Mouse (Mus musculus) limb, embryonic 10.5 days (tissue): ENCODE measurements at regions not wholly inside any gene's neighbourhood (a gene's known extent, or its start where the extent isn't known, plus 50 kb on each side); places are given as distances from the start of the nearest gene placed in this dataset.

ENCODE experiments used
- DNase-seq: peaks from one replicate; pipeline ENCODE4 v3.0.0-alpha.2; 2017; ENCODE audit warnings: low spot score
- H3K27ac ChIP-seq: fragments of 300-500 bp; sonication (generic); 2 replicates; pipeline ENCODE4 v1.5.1; 2016; ENCODE audit warnings: mild to moderate bottlenecking
- H3K27me3 ChIP-seq: fragments of 300-500 bp; sonication (generic); 2 replicates; pipeline ENCODE4 v1.6.1; 2016; ENCODE audit warnings: low read depth, mild to moderate bottlenecking; ENCODE audit not compliant: poor library complexity, severe bottlenecking
- H3K36me3 ChIP-seq: fragments of 300-500 bp; sonication (generic); 2 replicates; pipeline ENCODE4 v1.6.1; 2016; ENCODE audit warnings: mild to moderate bottlenecking, moderate library complexity
- H3K4me1 ChIP-seq: fragments of 300-500 bp; sonication (generic); 2 replicates; pipeline ENCODE4 v1.6.1; 2016
- H3K4me3 ChIP-seq: fragments of 300-500 bp; sonication (generic); 2 replicates; pipeline ENCODE4 v1.5.1; 2016; ENCODE audit warnings: mild to moderate bottlenecking, moderate library complexity
- H3K9me3 ChIP-seq: fragments of 300-500 bp; sonication (generic); replicated peaks from 2 replicates; pipeline ENCODE4 v1.6.1; 2016; ENCODE audit warnings: mild to moderate bottlenecking
- WGBS: fragments of 180-500 bp; shearing (Covaris S2); methylation state at CpG from one replicate; pipeline ENCODE4 v1.1.7; 2016; 5-methylcytosine and 5-hydroxymethylcytosine counted together

- WGBS, result 61% methylated on average over 2 of the region's 2 CpGs
- H3K4me1 ChIP-seq, result no peaks in the 10 kb centered on the region
These were observed 338.4 kb downstream of the Gm21750 start for GRCm38 (mm10) chr14:73999409-73999909.

GRCm38 (mm10) chr14:74006911-74007310 lies 345.9 kb downstream of the Gm21750 start:
- DNase-seq, result no peak
- no peaks in the 10 kb centered on the region for H3K9me3 ChIP-seq
- no peak overlapping the region for H3K27ac ChIP-seq
- no peak overlapping the region for H3K4me3 ChIP-seq
- no peaks in the 10 kb centered on the region for H3K27me3 ChIP-seq
- H3K36me3 ChIP-seq, result no peaks in the 10 kb centered on the region
- H3K4me1 ChIP-seq, result no peaks in the 10 kb centered on the region
- WGBS, result 82% methylated on average over 4 of the region's 4 CpGs

More at GRCm38 (mm10) chr14:73999409-73999909, 338.4 kb downstream of the Gm21750 start:
- Histone ChIP-seq H3K27ac (no peak overlapping the region), H3K9me3 (no peaks in the 10 kb centered on the region), H3K27me3 (no peaks in the 10 kb centered on the region), H3K36me3 (no peaks in the 10 kb centered on the region), H3K4me3 (no peak overlapping the region)
- DNase-seq, result no peak

GRCm38 (mm10) chr14:74011555-74011954 lies 350.5 kb downstream of the Gm21750 start:
- no peak for DNase-seq
- 82% methylated on average over 1 of the region's 1 CpGs for WGBS

GRCm38 (mm10) chr14:74019421-74019820 lies 358.4 kb downstream of the Gm21750 start:
- Histone ChIP-seq H3K36me3 (no peaks in the 10 kb centered on the region), H3K9me3 (no peaks in the 10 kb centered on the region), H3K27me3 (no peaks in the 10 kb centered on the region), H3K4me3 (no peak overlapping the region), H3K27ac (no peak overlapping the region), H3K4me1 (no peaks in the 10 kb centered on the region)
- 85% methylated on average over 2 of the region's 2 CpGs for WGBS
- no peak for DNase-seq

More at GRCm38 (mm10) chr14:74011555-74011954, 350.5 kb downstream of the Gm21750 start:
- H3K27ac ChIP-seq, result no peak overlapping the region
- no peak overlapping the region for H3K4me3 ChIP-seq
- H3K9me3 ChIP-seq, result no peaks in the 10 kb centered on the region
- H3K27me3 ChIP-seq, result no peaks in the 10 kb centered on the region
- H3K36me3 ChIP-seq, result no peaks in the 10 kb centered on the region
- no peaks in the 10 kb centered on the region for H3K4me1 ChIP-seq

GRCm38 (mm10) chr14:74047009-74047694 lies 386.1 kb downstream of the Gm21750 start:
- no peaks in the 10 kb centered on the region for H3K27me3 ChIP-seq
- H3K36me3 ChIP-seq, result no peaks in the 10 kb centered on the region
- 27% methylated on average over 5 of the region's 5 CpGs for WGBS
- H3K9me3 ChIP-seq, result no peaks in the 10 kb centered on the region
- H3K4me1 ChIP-seq, result peaks cover 11% of the 10 kb centered on the region
- no peak overlapping the region for H3K27ac ChIP-seq
- peak; percentile 30 for DNase-seq
- no peak overlapping the region for H3K4me3 ChIP-seq

GRCm38 (mm10) chr14:74047695-74048280 lies 386.8 kb downstream of the Gm21750 start:
- H3K27ac ChIP-seq, result no peak overlapping the region
- WGBS, result 82% methylated on average over 6 of the region's 6 CpGs

GRCm38 (mm10) chr14:74048386-74048785 lies 387.4 kb downstream of the Gm21750 start:
- DNase-seq, result no peak
- 88% methylated on average over 3 of the region's 3 CpGs for WGBS
- Histone ChIP-seq H3K27me3 (no peaks in the 10 kb centered on the region), H3K4me1 (peaks cover 11% of the 10 kb centered on the region), H3K4me3 (no peak overlapping the region), H3K27ac (no peak overlapping the region), H3K9me3 (no peaks in the 10 kb centered on the region), H3K36me3 (no peaks in the 10 kb centered on the region)

More at GRCm38 (mm10) chr14:74047695-74048280, 386.8 kb downstream of the Gm21750 start:
- Histone ChIP-seq H3K4me3 (no peak overlapping the region), H3K9me3 (no peaks in the 10 kb centered on the region), H3K4me1 (peaks cover 11% of the 10 kb centered on the region), H3K27me3 (no peaks in the 10 kb centered on the region), H3K36me3 (no peaks in the 10 kb centered on the region)
- DNase-seq, result no peak

GRCm38 (mm10) chr14:74066051-74066450 lies 405.0 kb downstream of the Gm21750 start:
- Histone ChIP-seq H3K4me1 (no peaks in the 10 kb centered on the region), H3K36me3 (no peaks in the 10 kb centered on the region), H3K27me3 (no peaks in the 10 kb centered on the region), H3K27ac (no peak overlapping the region), H3K4me3 (no peak overlapping the region), H3K9me3 (no peaks in the 10 kb centered on the region)
- no peak for DNase-seq

GRCm38 (mm10) chr14:74093016-74093415 lies 432.0 kb downstream of the Gm21750 start:
- no peaks in the 10 kb centered on the region for H3K27me3 ChIP-seq
- H3K4me3 ChIP-seq, result no peak overlapping the region
- WGBS, result 67% methylated on average over 2 of the region's 2 CpGs
- no peaks in the 10 kb centered on the region for H3K36me3 ChIP-seq
- no peak for DNase-seq
- no peak overlapping the region for H3K27ac ChIP-seq
- H3K4me1 ChIP-seq, result no peaks in the 10 kb centered on the region
- H3K9me3 ChIP-seq, result no peaks in the 10 kb centered on the region

GRCm38 (mm10) chr14:74099696-74100095 lies 438.7 kb downstream of the Gm21750 start:
- H3K9me3 ChIP-seq, result no peaks in the 10 kb centered on the region
- no peaks in the 10 kb centered on the region for H3K27me3 ChIP-seq
- no peak overlapping the region for H3K4me3 ChIP-seq
- 93% methylated on average over 4 of the region's 4 CpGs for WGBS
- no peak for DNase-seq
- H3K27ac ChIP-seq, result no peak overlapping the region
- no peaks in the 10 kb centered on the region for H3K4me1 ChIP-seq
- no peaks in the 10 kb centered on the region for H3K36me3 ChIP-seq

GRCm38 (mm10) chr14:74112603-74113002 lies 451.6 kb downstream of the Gm21750 start:
- no peaks in the 10 kb centered on the region for H3K27me3 ChIP-seq
- no peak overlapping the region for H3K4me3 ChIP-seq
- no peaks in the 10 kb centered on the region for H3K36me3 ChIP-seq
- no peaks in the 10 kb centered on the region for H3K9me3 ChIP-seq
- H3K4me1 ChIP-seq, result no peaks in the 10 kb centered on the region
- H3K27ac ChIP-seq, result no peak overlapping the region
- WGBS, result 93% methylated on average over 2 of the region's 2 CpGs
- no peak for DNase-seq

GRCm38 (mm10) chr14:74113116-74113515 lies 452.1 kb downstream of the Gm21750 start:
- DNase-seq, result no peak

GRCm38 (mm10) chr14:74113556-74113955 lies 452.5 kb downstream of the Gm21750 start:
- no peak overlapping the region for H3K4me3 ChIP-seq
- no peaks in the 10 kb centered on the region for H3K27me3 ChIP-seq
- 78% methylated on average over 3 of the region's 3 CpGs for WGBS
- H3K4me1 ChIP-seq, result no peaks in the 10 kb centered on the region
- no peak overlapping the region for H3K27ac ChIP-seq
- H3K36me3 ChIP-seq, result no peaks in the 10 kb centered on the region
- H3K9me3 ChIP-seq, result no peaks in the 10 kb centered on the region
- DNase-seq, result no peak

More at GRCm38 (mm10) chr14:74113116-74113515, 452.1 kb downstream of the Gm21750 start:
- WGBS, result 68% methylated on average over 5 of the region's 5 CpGs
- Histone ChIP-seq H3K4me3 (no peak overlapping the region), H3K27ac (no peak overlapping the region), H3K36me3 (no peaks in the 10 kb centered on the region), H3K9me3 (no peaks in the 10 kb centered on the region), H3K27me3 (no peaks in the 10 kb centered on the region), H3K4me1 (no peaks in the 10 kb centered on the region)
